Mouse (Mus musculus) brain, embryonic 14.5 days (tissue): ENCODE results near the gene Cd59b.

Experiments used
- CTCF ChIP-seq: fragments of 200-500 bp; IDR thresholded peaks from 2 replicates; pipeline ENCODE4 v1.5.1; 2012; ENCODE audit warnings: inconsistent platforms, mild to moderate bottlenecking, moderate library complexity, borderline replicate concordance; ENCODE audit not compliant: insufficient read depth, insufficient read length; ENCODE audit errors: extremely low read depth
- POLR2A ChIP-seq: fragments of 200-500 bp; IDR thresholded peaks from 2 replicates; pipeline ENCODE4 v1.6.1; 2012; ENCODE audit warnings: mild to moderate bottlenecking, inconsistent platforms, borderline replicate concordance; ENCODE audit not compliant: poor library complexity, insufficient read depth, insufficient read length, severe bottlenecking; ENCODE audit errors: extremely low read depth

DNA sequence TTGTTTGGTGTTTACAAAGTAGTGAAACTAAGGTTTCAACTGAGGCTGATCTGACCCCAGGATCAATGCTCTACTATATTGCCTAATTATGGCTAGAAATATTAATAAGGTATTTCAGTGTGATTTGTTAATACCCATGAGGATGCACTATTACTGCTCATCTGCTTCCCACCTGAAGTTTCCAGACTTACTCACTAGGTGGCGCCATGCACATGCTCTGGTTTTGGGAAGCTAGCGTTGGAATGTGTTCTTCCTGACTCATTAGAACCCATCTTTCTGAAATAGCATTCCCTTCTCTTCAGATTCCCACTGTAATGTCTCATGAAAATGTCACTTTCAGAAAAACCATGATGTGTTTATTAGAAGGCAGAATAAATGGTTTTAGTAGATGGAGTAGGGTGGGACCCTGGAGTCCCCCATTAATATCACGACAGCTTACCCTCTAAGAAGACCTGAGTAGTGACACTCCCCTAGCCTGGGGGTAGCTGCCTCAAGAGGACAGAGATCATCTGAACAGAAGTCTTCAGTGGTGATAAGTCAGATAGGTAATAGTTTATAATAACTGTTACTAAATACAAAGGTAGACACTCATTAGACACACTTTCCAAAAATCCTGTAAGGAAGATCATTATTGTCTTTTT is 34.7 kb upstream of the Cd59b start:
- TF ChIP-seq CTCF = peak; percentile 82; the same call in 1 of the 2 replicates
- no peak for TF ChIP-seq POLR2A
